Mouse (Mus musculus): ENCODE results near the gene Nprl2.

DNA sequence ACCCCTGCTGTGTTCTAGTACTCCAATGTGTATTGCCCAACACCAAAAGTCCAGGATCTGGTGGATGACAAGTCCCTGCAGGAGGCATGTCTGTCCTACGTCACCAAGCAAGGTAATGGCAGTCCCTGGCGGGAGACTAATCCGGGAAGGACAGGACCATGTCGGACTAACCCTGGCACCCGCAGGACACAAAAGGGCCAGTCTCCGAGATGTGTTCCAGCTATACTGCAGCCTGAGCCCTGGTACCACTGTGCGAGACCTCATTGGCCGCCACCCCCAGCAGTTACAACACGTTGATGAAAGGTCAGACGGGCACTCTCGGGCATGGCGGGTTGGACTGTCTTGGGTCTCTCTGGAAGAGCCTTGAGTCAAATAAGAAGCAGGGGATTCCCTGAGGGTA, 2.7 kb downstream of the Nprl2 start:
- TF ChIP-seq CTCF (IDR thresholded peaks at IDR 0.05; ENCODE audit: control insufficient read depth, insufficient read depth, insufficient replicate concordance, low read depth, low read length), result no peak
- no peak for TF ChIP-seq POLR2A (IDR thresholded peaks at IDR 0.05; ENCODE audit: control insufficient read depth, low read depth, low read length)
